Mouse (Mus musculus): ENCODE measurements at regions not wholly inside any gene's neighbourhood (a gene's known extent, or its start where the extent isn't known, plus 50 kb on each side); places are given as distances from the start of the nearest gene placed in this dataset.

DNA sequence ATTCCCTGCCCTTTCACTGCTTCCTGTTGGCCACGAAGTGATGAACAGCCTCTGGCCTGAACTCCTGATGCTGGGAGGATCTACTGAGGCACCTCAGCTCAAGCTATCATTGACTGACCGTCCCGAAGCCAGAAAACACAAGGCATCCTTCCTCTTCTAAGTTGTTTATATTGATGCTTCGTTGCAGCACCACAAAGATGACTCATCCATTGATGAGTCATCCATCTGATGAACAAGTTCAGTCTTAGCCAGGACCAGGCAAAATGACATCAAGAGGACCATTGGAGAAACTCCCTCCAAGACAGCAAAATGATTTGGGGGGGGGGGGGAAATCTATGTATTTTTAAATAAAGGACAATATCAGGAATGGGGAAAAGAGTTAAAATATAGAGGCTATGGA, 144.5 kb downstream of the Rab28 start:
- Histone ChIP-seq H3K4me3 (replicated peaks) (no peak overlapping the region), H3K9me3 (no peaks in the 10 kb centered on the region), H3K4me1 (replicated peaks) (peaks cover 10% of the 10 kb centered on the region; the same call in 1 of the 2 replicates), H3K36me3 (no peaks in the 10 kb centered on the region), H3K9ac (replicated peaks) (no peak overlapping the region), H3K27ac (no peak overlapping the region), H3K4me2 (no peak overlapping the region), H3K27me3 (no peaks in the 10 kb centered on the region)
- no peak for ATAC-seq (ENCODE audit: insufficient number of reproducible peaks, insufficient read depth, low FRiP score, low TSS enrichment, low read depth)
- WGBS: 78% methylated on average over 4 of the region's 4 CpGs

DNA sequence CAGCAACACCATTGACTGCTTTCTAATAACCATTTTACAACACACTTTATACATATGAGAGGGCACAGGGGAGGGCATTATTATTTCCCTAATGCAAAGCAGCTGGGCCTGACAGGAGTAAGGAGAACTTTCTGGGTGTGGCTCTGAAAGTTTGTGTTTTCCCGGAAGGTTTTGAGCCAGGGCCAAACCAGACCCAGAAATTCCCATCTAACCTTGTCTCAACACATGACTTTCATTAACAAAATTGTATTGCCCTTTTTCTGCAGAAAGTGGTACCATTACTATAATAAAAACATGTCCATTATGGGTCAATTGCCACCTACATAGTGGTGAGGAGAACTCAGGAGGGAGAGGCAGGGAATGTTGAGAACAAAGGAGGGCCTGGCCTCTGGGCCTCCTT, 145.7 kb downstream of the Rab28 start:
- H3K27ac ChIP-seq: no peak overlapping the region
- no peak overlapping the region for H3K9ac ChIP-seq (replicated peaks)
- H3K27me3 ChIP-seq: no peaks in the 10 kb centered on the region
- H3K4me3 ChIP-seq (replicated peaks): no peak overlapping the region
- peaks cover 10% of the 10 kb centered on the region; the same call in 1 of the 2 replicates for H3K4me1 ChIP-seq (replicated peaks)
- WGBS: 9% methylated on average over 1 of the region's 1 CpGs
- no peaks in the 10 kb centered on the region for H3K9me3 ChIP-seq
- no peak overlapping the region for H3K4me2 ChIP-seq
- peak; percentile 85 for ATAC-seq (ENCODE audit: insufficient number of reproducible peaks, insufficient read depth, low FRiP score, low TSS enrichment, low read depth)
- H3K36me3 ChIP-seq: no peaks in the 10 kb centered on the region

DNA sequence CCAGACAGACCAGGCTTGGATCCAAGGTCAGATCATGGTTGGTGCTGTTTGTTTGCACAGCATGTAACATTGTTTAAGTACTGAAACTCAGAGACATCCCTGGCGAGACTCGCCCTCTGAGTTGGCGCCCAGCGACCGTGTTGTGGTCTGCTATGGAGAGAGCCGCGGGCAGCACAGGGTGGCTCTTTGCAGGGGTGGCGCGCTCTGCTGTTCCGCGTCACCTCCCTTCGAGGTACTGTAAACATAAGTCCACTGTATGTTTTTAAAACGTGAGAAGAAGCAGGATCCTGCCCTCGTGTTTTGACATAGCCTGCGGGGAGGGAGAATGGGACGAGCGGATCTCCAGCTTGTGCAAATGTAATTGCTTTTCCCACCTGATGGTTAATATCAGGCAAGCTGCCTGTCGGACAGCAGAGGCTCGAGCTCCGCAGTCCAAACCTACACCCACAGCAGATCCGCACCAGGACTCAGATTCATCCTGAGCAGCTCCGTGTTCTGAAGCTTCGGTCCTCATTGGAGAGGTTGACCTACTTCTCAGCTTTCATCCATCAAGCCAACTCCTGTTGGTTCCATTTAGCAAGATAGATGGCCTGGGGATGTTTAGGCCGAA, 151.2 kb downstream of the Rab28 start:
- ATAC-seq (ENCODE audit: insufficient number of reproducible peaks, insufficient read depth, low FRiP score, low TSS enrichment, low read depth): no peak

DNA sequence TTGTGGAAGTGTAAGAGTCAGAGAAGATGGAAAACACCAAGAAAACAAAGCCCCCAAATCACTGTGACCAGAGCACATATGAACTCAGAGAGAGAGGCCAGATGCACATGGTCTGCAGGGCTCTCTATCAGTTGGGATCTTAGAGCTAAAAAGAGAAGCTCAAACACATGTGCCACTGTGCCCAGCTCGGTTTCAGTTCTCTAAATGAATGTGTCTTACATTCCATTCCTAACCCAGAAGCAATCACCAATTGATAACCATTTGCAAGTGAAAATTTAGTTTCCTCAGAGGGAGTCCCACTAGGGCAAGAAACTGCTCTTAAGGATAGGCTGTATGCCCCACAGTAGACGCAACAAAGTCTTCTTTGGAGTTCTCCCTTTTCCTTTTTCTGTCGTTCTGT, 153.6 kb downstream of the Rab28 start:
- H3K27me3 ChIP-seq: no peaks in the 10 kb centered on the region

More for the DNA sequence above, 151.2 kb downstream of the Rab28 start:
- Histone ChIP-seq H3K27ac (no peak overlapping the region), H3K4me3 (replicated peaks) (peak overlapping the region; percentile 17; the same call in 1 of the 2 replicates), H3K27me3 (no peaks in the 10 kb centered on the region), H3K36me3 (no peaks in the 10 kb centered on the region), H3K9me3 (no peaks in the 10 kb centered on the region), H3K4me1 (replicated peaks) (no peaks in the 10 kb centered on the region; the same call in 1 of the 2 replicates), H3K4me2 (peak overlapping the region; percentile 48), H3K9ac (replicated peaks) (0 out of 2 replicates have a peak overlapping the region, but pooled peaks have one; percentile 23)
- 49% methylated on average over 24 of the region's 24 CpGs for WGBS

DNA sequence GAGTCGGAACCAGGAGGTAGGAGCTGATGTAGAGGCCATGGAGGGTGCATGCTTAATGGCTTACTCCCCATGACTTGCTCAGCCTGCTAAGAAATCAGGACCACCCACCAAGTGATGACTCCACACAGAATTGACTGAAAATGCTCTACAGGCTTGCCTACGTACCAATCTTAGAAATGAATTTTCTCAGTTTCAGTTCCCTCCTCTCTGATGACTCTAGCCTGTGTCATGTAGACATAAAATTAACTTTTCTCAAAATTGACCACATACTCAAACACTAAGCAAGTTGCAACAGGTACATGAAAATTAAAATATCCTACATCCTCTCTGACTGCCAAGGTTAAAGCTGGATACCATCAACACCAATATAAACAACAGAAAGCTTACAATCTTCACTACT, 157.9 kb downstream of the Rab28 start:
- 84% methylated on average over 2 of the region's 2 CpGs for WGBS
- Histone ChIP-seq H3K9ac (replicated peaks) (no peak overlapping the region), H3K27me3 (no peaks in the 10 kb centered on the region), H3K36me3 (no peaks in the 10 kb centered on the region), H3K4me2 (no peak overlapping the region), H3K4me3 (replicated peaks) (no peak overlapping the region), H3K4me1 (replicated peaks) (no peaks in the 10 kb centered on the region), H3K9me3 (no peaks in the 10 kb centered on the region), H3K27ac (no peak overlapping the region)
- ATAC-seq (ENCODE audit: insufficient number of reproducible peaks, insufficient read depth, low FRiP score, low TSS enrichment, low read depth): no peak

More for the DNA sequence above, 153.6 kb downstream of the Rab28 start:
- H3K9ac ChIP-seq (replicated peaks): no peak overlapping the region
- no peaks in the 10 kb centered on the region for H3K9me3 ChIP-seq
- no peak overlapping the region for H3K4me2 ChIP-seq
- no peaks in the 10 kb centered on the region for H3K36me3 ChIP-seq
- 82% methylated on average over 3 of the region's 3 CpGs for WGBS
- no peak overlapping the region for H3K27ac ChIP-seq
- ATAC-seq (ENCODE audit: insufficient number of reproducible peaks, insufficient read depth, low FRiP score, low TSS enrichment, low read depth): no peak
- no peak overlapping the region for H3K4me3 ChIP-seq (replicated peaks)
- H3K4me1 ChIP-seq (replicated peaks): no peaks in the 10 kb centered on the region

DNA sequence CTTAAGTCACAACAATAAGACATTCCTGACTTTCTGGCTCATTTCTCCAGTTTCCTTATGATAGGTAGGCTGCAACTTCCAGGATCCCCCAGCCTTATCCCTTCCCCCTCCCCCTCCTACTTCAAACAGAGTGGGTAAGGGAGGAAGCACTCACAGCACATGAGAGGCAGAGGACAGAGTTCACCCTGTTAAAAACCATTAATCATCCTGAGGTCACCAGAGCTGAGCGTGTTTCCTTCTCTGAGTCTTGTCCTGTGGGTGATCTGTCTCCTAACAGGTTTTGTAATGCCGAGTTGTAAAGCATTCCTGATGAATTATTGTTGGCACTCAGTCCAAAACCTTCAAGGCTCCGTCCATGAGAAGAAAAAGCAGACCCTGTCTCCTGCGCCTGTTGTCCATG, 161.0 kb downstream of the Rab28 start:
- no peaks in the 10 kb centered on the region for H3K27me3 ChIP-seq
- H3K9me3 ChIP-seq: no peaks in the 10 kb centered on the region
- no peak for ATAC-seq (ENCODE audit: insufficient number of reproducible peaks, insufficient read depth, low FRiP score, low TSS enrichment, low read depth)
- no peak overlapping the region for H3K4me3 ChIP-seq (replicated peaks)
- no peak overlapping the region for H3K9ac ChIP-seq (replicated peaks)
- no peak overlapping the region for H3K27ac ChIP-seq
- 15% methylated on average over 4 of the region's 4 CpGs for WGBS
- H3K4me2 ChIP-seq: no peak overlapping the region
- no peaks in the 10 kb centered on the region for H3K4me1 ChIP-seq (replicated peaks)
- no peaks in the 10 kb centered on the region for H3K36me3 ChIP-seq

- H3K9me3 ChIP-seq: no peaks in the 10 kb centered on the region
- no peak overlapping the region for H3K9ac ChIP-seq (replicated peaks)
- no peaks in the 10 kb centered on the region for H3K27me3 ChIP-seq
- no peak for ATAC-seq (ENCODE audit: insufficient number of reproducible peaks, insufficient read depth, low FRiP score, low TSS enrichment, low read depth)
- no peak overlapping the region for H3K4me2 ChIP-seq
- H3K4me1 ChIP-seq (replicated peaks): peaks cover 6% of the 10 kb centered on the region
- WGBS: 5% methylated on average over 1 of the region's 1 CpGs
- no peak overlapping the region for H3K4me3 ChIP-seq (replicated peaks)
- H3K36me3 ChIP-seq: no peaks in the 10 kb centered on the region
- H3K27ac ChIP-seq: no peak overlapping the region
Observed at GRCm38 (mm10) chr5:41540789-41541188, 167.2 kb downstream of the Rab28 start.

DNA sequence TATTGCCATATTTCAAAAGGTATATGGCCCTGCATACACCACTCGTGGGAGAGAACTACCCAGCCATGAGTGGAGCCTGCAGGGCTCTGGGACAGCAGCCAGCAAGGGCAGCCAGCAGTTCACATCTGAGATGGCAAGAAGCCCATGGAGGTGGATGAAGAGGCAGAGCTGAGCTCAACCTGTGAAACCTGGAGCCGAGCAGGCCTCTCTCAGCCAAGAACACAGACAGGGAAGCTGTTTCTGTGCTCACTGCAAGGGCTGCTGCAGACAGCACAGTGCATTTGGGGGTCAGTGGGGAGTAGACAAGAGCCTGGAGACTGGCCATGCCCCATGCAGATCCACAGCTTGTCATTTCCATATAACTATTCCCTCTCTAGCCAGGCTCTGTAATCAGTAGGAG, 173.4 kb downstream of the Rab28 start:
- Histone ChIP-seq H3K27me3 (no peaks in the 10 kb centered on the region), H3K9ac (replicated peaks) (no peak overlapping the region), H3K4me1 (replicated peaks) (peaks cover 8% of the 10 kb centered on the region), H3K9me3 (no peaks in the 10 kb centered on the region), H3K4me3 (replicated peaks) (no peak overlapping the region), H3K36me3 (no peaks in the 10 kb centered on the region), H3K4me2 (no peak overlapping the region), H3K27ac (0 out of 2 replicates have a peak overlapping the region, but pooled peaks have one; percentile 2)
- 67% methylated on average over 2 of the region's 2 CpGs for WGBS
- no peak for ATAC-seq (ENCODE audit: insufficient number of reproducible peaks, insufficient read depth, low FRiP score, low TSS enrichment, low read depth)

Data from limb, embryonic 12.5 days (tissue).